Comparison of ENCODE assay signal across 33 mouse cellular contexts in genomic region chr14:29402471-29402870, GRCm38 (mm10).
DNase-seq lines count a peak whose midpoint lies in the region; ATAC-seq lines count a peak whose summit lies in the region.
"Had no signal": no experiment of that assay in that cellular context is flagged by ENCODE, and none has a peak within 500 bp of the region (broad histone marks: within the 10 kb centered on the region; RNA-seq: fewer than 3 reads in every experiment).

No protein-coding gene starts in this region.

- no peaks in the 10 kb centered on the region for H3K27me3 ChIP-seq in embryonic facial prominence, embryonic 11.5 days (ENCODE audit: control insufficient read depth, insufficient read depth, low read length)
- no peaks in the 10 kb centered on the region for H3K27me3 ChIP-seq in embryonic facial prominence, embryonic 10.5 days (replicated peaks; ENCODE audit: low read depth, poor library complexity, severe bottlenecking)
- H3K27me3 ChIP-seq in limb, embryonic 13.5 days: 0 out of 2 replicates have a peak, but pooled peaks cover 3% of the 10 kb centered on the region
- H3K27me3 ChIP-seq in limb, embryonic 10.5 days (ENCODE audit: low read depth, poor library complexity, severe bottlenecking): no peaks in the 10 kb centered on the region
- H3K27me3 ChIP-seq: embryonic facial prominence, embryonic 15.5 days; forebrain, embryonic 15.5 days; heart, embryonic 12.5 days; Patski had no signal

- DNase-seq in embryonic facial prominence, embryonic 11.5 days (ENCODE audit: low spot score): peak; percentile 26
- no peak for DNase-seq in embryonic facial prominence, embryonic 10.5 days (ENCODE audit: low spot score)
- DNase-seq in limb, embryonic 10.5 days (ENCODE audit: low spot score): no peak
- DNase-seq in retina, postnatal 1 day: peak; percentile 17
- no peak for DNase-seq in retina, embryonic 14.5 days (ENCODE audit: low spot score)
- no peak for DNase-seq in gastrocnemius, adult 18-20 months (ENCODE audit: low spot score)
- DNase-seq: adrenal gland, postnatal 14 days; cerebellum, adult 18-20 months; cerebellum, postnatal 10 days; gastrocnemius, adult 2 months; gastrocnemius, postnatal 36 days; heart, adult 2 months; kidney, adult 8-10 months; kidney, postnatal 4 days; layer of hippocampus, postnatal 36 days; left cerebral cortex, postnatal 4 days; liver; lung, adult 2 months; lung, postnatal 10 days; right cerebral cortex, adult 18-20 months; spleen, adult 18-20 months; thymus, postnatal 14 days had no signal

- no peaks in the 10 kb centered on the region for H3K4me1 ChIP-seq in embryonic facial prominence, embryonic 11.5 days (ENCODE audit: control insufficient read depth, insufficient read depth, low read length)
- H3K4me1 ChIP-seq in embryonic facial prominence, embryonic 10.5 days: peaks cover 3% of the 10 kb centered on the region; the same call in 1 of the 2 replicates
- peaks cover 28% of the 10 kb centered on the region for H3K4me1 ChIP-seq in limb, embryonic 13.5 days
- no peaks in the 10 kb centered on the region for H3K4me1 ChIP-seq in limb, embryonic 10.5 days
- H3K4me1 ChIP-seq: heart, embryonic 12.5 days had no signal

- no peak overlapping the region for H3K4me3 ChIP-seq in embryonic facial prominence, embryonic 11.5 days (ENCODE audit: low read depth, low read length)
- H3K4me3 ChIP-seq in embryonic facial prominence, embryonic 10.5 days: no peak overlapping the region
- H3K4me3 ChIP-seq in limb, embryonic 13.5 days: no peak overlapping the region
- no peak overlapping the region for H3K4me3 ChIP-seq in limb, embryonic 10.5 days
- H3K4me3 ChIP-seq: embryonic facial prominence, embryonic 15.5 days; forebrain, embryonic 15.5 days; gastrocnemius, adult 2 months; heart, adult 2 months; heart, embryonic 12.5 days; midbrain, embryonic 10.5 days had no signal

- H3K9ac ChIP-seq in embryonic facial prominence, embryonic 11.5 days (replicated peaks; ENCODE audit: low read length): no peak overlapping the region
- H3K9ac ChIP-seq in limb, embryonic 13.5 days: no peak overlapping the region
- H3K9ac ChIP-seq: embryonic facial prominence, embryonic 15.5 days; forebrain, embryonic 15.5 days; heart, embryonic 12.5 days; liver, embryonic 14.5 days had no signal

- H3K27ac ChIP-seq in embryonic facial prominence, embryonic 11.5 days (replicated peaks; ENCODE audit: low read depth, low read length): no peak overlapping the region
- H3K27ac ChIP-seq in embryonic facial prominence, embryonic 10.5 days (replicated peaks): no peak overlapping the region
- H3K27ac ChIP-seq in limb, embryonic 13.5 days: no peak overlapping the region
- H3K27ac ChIP-seq in limb, embryonic 10.5 days: no peak overlapping the region
- H3K27ac ChIP-seq: embryonic facial prominence, embryonic 15.5 days; forebrain, embryonic 15.5 days; gastrocnemius, adult 2 months; heart, adult 2 months; kidney, postnatal 0 days; liver, embryonic 14.5 days; macrophage; midbrain, embryonic 10.5 days had no signal

- H3K9me3 ChIP-seq in embryonic facial prominence, embryonic 11.5 days (replicated peaks; ENCODE audit: control insufficient read depth, low read length): no peaks in the 10 kb centered on the region
- no peaks in the 10 kb centered on the region for H3K9me3 ChIP-seq in embryonic facial prominence, embryonic 10.5 days
- no peaks in the 10 kb centered on the region for H3K9me3 ChIP-seq in limb, embryonic 13.5 days
- no peaks in the 10 kb centered on the region for H3K9me3 ChIP-seq in limb, embryonic 10.5 days (replicated peaks)
- H3K9me3 ChIP-seq: embryonic facial prominence, embryonic 15.5 days; forebrain, embryonic 15.5 days; heart, embryonic 12.5 days; midbrain, embryonic 10.5 days had no signal

- ATAC-seq in embryonic facial prominence, embryonic 11.5 days (replicated peaks; ENCODE audit: insufficient number of reproducible peaks, low FRiP score, low TSS enrichment, low read depth): no peak
- peak; percentile 61; the same call in 1 of the 2 replicates for ATAC-seq in limb, embryonic 13.5 days (ENCODE audit: low FRiP score, low read depth)
- no peak for ATAC-seq in megakaryocyte progenitor cell, adult 5-6 weeks (replicated peaks; ENCODE audit: poor library complexity)
- ATAC-seq: forebrain, embryonic 15.5 days; intestine, embryonic 16.5 days; Patski had no signal

- 49% methylated on average over 8 of the region's 8 CpGs for WGBS in embryonic facial prominence, embryonic 11.5 days
- 58% methylated on average over 8 of the region's 8 CpGs for WGBS in embryonic facial prominence, embryonic 10.5 days
- 36% methylated on average over 8 of the region's 8 CpGs for WGBS in limb, embryonic 13.5 days
- WGBS in limb, embryonic 10.5 days: 76% methylated on average over 8 of the region's 8 CpGs

- no peaks in the 10 kb centered on the region for H3K36me3 ChIP-seq in embryonic facial prominence, embryonic 11.5 days (replicated peaks; ENCODE audit: control insufficient read depth, insufficient read depth, low read depth, low read length)
- H3K36me3 ChIP-seq in embryonic facial prominence, embryonic 10.5 days (replicated peaks): no peaks in the 10 kb centered on the region
- H3K36me3 ChIP-seq in limb, embryonic 13.5 days: no peaks in the 10 kb centered on the region
- H3K36me3 ChIP-seq in limb, embryonic 10.5 days: no peaks in the 10 kb centered on the region
- H3K36me3 ChIP-seq: embryonic facial prominence, embryonic 15.5 days; forebrain, embryonic 15.5 days; heart, embryonic 12.5 days; midbrain, embryonic 10.5 days had no signal

- no peak overlapping the region for H3K4me2 ChIP-seq in embryonic facial prominence, embryonic 11.5 days (ENCODE audit: low read depth, low read length)
- H3K4me2 ChIP-seq in limb, embryonic 13.5 days (replicated peaks): no peak overlapping the region
- H3K4me2 ChIP-seq: embryonic facial prominence, embryonic 15.5 days; forebrain, embryonic 15.5 days; heart, embryonic 12.5 days had no signal

Comparison
In these comparisons a context has a peak if more than half of its experiments do, and no peak if none do; other contexts are left out.
1. DNase-seq: peak in embryonic facial prominence, embryonic 11.5 days (single experiment) and retina, postnatal 1 day (single experiment); none in embryonic facial prominence, embryonic 10.5 days (single experiment), limb, embryonic 10.5 days (single experiment), retina, embryonic 14.5 days (single experiment) and gastrocnemius, adult 18-20 months (single experiment).